Mouse (Mus musculus) stomach, embryonic 14.5 days (tissue): Measurements from ENCODE around the gene Ehd4. TPM values are rescaled to one million over a fixed set of nuclear protein-coding genes. Genes with fewer than 3 reads are reported as not detected.

Experiments
- ATAC-seq: fragments of 200-750 bp; cut with Nextera tagmentation; 2 replicates; pipeline ENCODE4 v1.8.0; 2017; ENCODE audit warnings: low read depth, moderate TSS enrichment; ENCODE audit not compliant: insufficient number of reproducible peaks, insufficient read depth, low FRiP score
- H3K27ac ChIP-seq: fragments of 300-500 bp; sonication (generic); 2 replicates; pipeline ENCODE4 v1.5.1; 2014; ENCODE audit warnings: mild to moderate bottlenecking, low read length, moderate library complexity, mixed read lengths
- H3K27me3 ChIP-seq: fragments of 300-500 bp; sonication (generic); 2 replicates; pipeline ENCODE4 v1.6.1; 2014; ENCODE audit warnings: low read length, control low read depth, mixed read lengths; ENCODE audit not compliant: control insufficient read depth, insufficient read depth
- H3K36me3 ChIP-seq: fragments of 300-500 bp; sonication (generic); 2 replicates; pipeline ENCODE4 v1.6.1; 2014; ENCODE audit warnings: mild to moderate bottlenecking, control low read depth, low read length, moderate library complexity, mixed read lengths; ENCODE audit not compliant: control insufficient read depth, insufficient read depth
- H3K4me1 ChIP-seq: fragments of 300-500 bp; sonication (generic); 2 replicates; pipeline ENCODE4 v1.6.1; 2014; ENCODE audit warnings: low read length, control low read depth, mixed read lengths; ENCODE audit not compliant: control insufficient read depth, insufficient read depth
- H3K4me2 ChIP-seq: fragments of 300-500 bp; sonication (generic); replicated peaks from 2 replicates; pipeline ENCODE4 v1.6.1; 2014; ENCODE audit warnings: low read depth, low read length, control low read depth
- H3K4me3 ChIP-seq: fragments of 300-500 bp; sonication (generic); 2 replicates; pipeline ENCODE4 v1.5.1; 2014; ENCODE audit warnings: low read depth, low read length, control low read depth
- H3K9ac ChIP-seq: fragments of 300-500 bp; sonication (generic); replicated peaks from 2 replicates; pipeline ENCODE4 v1.6.1; 2014; ENCODE audit warnings: low read depth, mild to moderate bottlenecking, control low read depth, low read length, moderate library complexity, mixed read lengths
- H3K9me3 ChIP-seq: fragments of 300-500 bp; sonication (generic); 2 replicates; pipeline ENCODE4 v1.6.1; 2016; ENCODE audit warnings: low read depth, low read length, control low read depth; ENCODE audit not compliant: control insufficient read depth
- WGBS: fragments of 180-500 bp; shearing (Covaris S2); extraction: QIAGEN DNeasy Blood & Tissue Kit; methylation state at CpG from one replicate; pipeline ENCODE4 v1.1.7; 2014; 5-methylcytosine and 5-hydroxymethylcytosine counted together
- polyA plus RNA-seq: library from polyadenylated mRNA; unstranded; fragments of >200 nt; fragmentation: Nextera tagmentation; extraction: Ambion mirVana; gene quantifications from 2 replicates; pipeline ENCODE4 v1.2.1, GENCODE M21; 2014

Ehd4 gene
- polyA plus RNA-seq, 1 experiment from 2014 or later = 32.8 TPM

GRCm38 (mm10) chr2:120150571-120150970 lies 3.8 kb downstream of the Ehd4 start:
- Histone ChIP-seq H3K27ac (no peak overlapping the region), H3K27me3 (no peaks in the 10 kb centered on the region), H3K36me3 (no peaks in the 10 kb centered on the region), H3K4me1 (no peaks in the 10 kb centered on the region), H3K4me2 (no peak overlapping the region), H3K4me3 (no peak overlapping the region), H3K9ac (no peak overlapping the region), H3K9me3 (no peaks in the 10 kb centered on the region)
- ATAC-seq = no peak
- 73% methylated on average over 3 of the region's 3 CpGs for WGBS

GRCm38 (mm10) chr2:120149634-120150033 lies 4.8 kb downstream of the Ehd4 start:
- Histone ChIP-seq H3K9ac (no peak overlapping the region), H3K27ac (no peak overlapping the region), H3K27me3 (no peaks in the 10 kb centered on the region), H3K4me3 (no peak overlapping the region), H3K36me3 (no peaks in the 10 kb centered on the region), H3K9me3 (no peaks in the 10 kb centered on the region), H3K4me1 (no peaks in the 10 kb centered on the region), H3K4me2 (no peak overlapping the region)
- ATAC-seq = no peak
- 86% methylated on average over 7 of the region's 7 CpGs for WGBS

- no peaks in the 10 kb centered on the region for H3K4me1 ChIP-seq
- H3K9me3 ChIP-seq = no peaks in the 10 kb centered on the region
- no peak overlapping the region for H3K27ac ChIP-seq
- no peak overlapping the region for H3K4me3 ChIP-seq
- H3K9ac ChIP-seq = no peak overlapping the region
- WGBS = 55% methylated on average over 3 of the region's 3 CpGs
- H3K27me3 ChIP-seq = no peaks in the 10 kb centered on the region
- no peak overlapping the region for H3K4me2 ChIP-seq
- ATAC-seq = no peak
- no peaks in the 10 kb centered on the region for H3K36me3 ChIP-seq
Measured at GRCm38 (mm10) chr2:120147999-120148398, 6.4 kb downstream of the Ehd4 start.

- H3K36me3 ChIP-seq = no peaks in the 10 kb centered on the region
- H3K9me3 ChIP-seq = no peaks in the 10 kb centered on the region
- WGBS = 35% methylated on average over 2 of the region's 2 CpGs
- no peak for ATAC-seq
- no peak overlapping the region for H3K9ac ChIP-seq
- H3K4me3 ChIP-seq = no peak overlapping the region
- H3K4me2 ChIP-seq = no peak overlapping the region
- H3K27ac ChIP-seq = no peak overlapping the region
- H3K4me1 ChIP-seq = no peaks in the 10 kb centered on the region
- H3K27me3 ChIP-seq = no peaks in the 10 kb centered on the region
Measured at GRCm38 (mm10) chr2:120147364-120147763, 7.0 kb downstream of the Ehd4 start.

- no peaks in the 10 kb centered on the region for H3K4me1 ChIP-seq
- no peak overlapping the region for H3K9ac ChIP-seq
- no peak overlapping the region for H3K4me3 ChIP-seq
- no peaks in the 10 kb centered on the region for H3K27me3 ChIP-seq
- H3K27ac ChIP-seq = no peak overlapping the region
- WGBS = 73% methylated on average over 2 of the region's 2 CpGs
- ATAC-seq = no peak
- H3K36me3 ChIP-seq = no peaks in the 10 kb centered on the region
- no peaks in the 10 kb centered on the region for H3K9me3 ChIP-seq
- H3K4me2 ChIP-seq = no peak overlapping the region
Measured at GRCm38 (mm10) chr2:120146543-120146942, 7.9 kb downstream of the Ehd4 start.

GRCm38 (mm10) chr2:120144390-120144789 lies 10.0 kb downstream of the Ehd4 start:
- WGBS = 87% methylated on average over 4 of the region's 4 CpGs
- H3K36me3 ChIP-seq = no peaks in the 10 kb centered on the region
- no peak for ATAC-seq

GRCm38 (mm10) chr2:120142336-120142735 lies 12.1 kb downstream of the Ehd4 start:
- WGBS = 75% methylated on average over 5 of the region's 5 CpGs
- no peak overlapping the region for H3K9ac ChIP-seq
- H3K9me3 ChIP-seq = no peaks in the 10 kb centered on the region
- no peaks in the 10 kb centered on the region for H3K4me1 ChIP-seq
- ATAC-seq = no peak
- no peaks in the 10 kb centered on the region for H3K27me3 ChIP-seq
- H3K27ac ChIP-seq = no peak overlapping the region
- no peak overlapping the region for H3K4me2 ChIP-seq
- no peak overlapping the region for H3K4me3 ChIP-seq
- H3K36me3 ChIP-seq = no peaks in the 10 kb centered on the region

More at GRCm38 (mm10) chr2:120144390-120144789, 10.0 kb downstream of the Ehd4 start:
- Histone ChIP-seq H3K4me1 (no peaks in the 10 kb centered on the region), H3K9ac (no peak overlapping the region), H3K4me3 (no peak overlapping the region), H3K4me2 (no peak overlapping the region), H3K27ac (no peak overlapping the region), H3K9me3 (no peaks in the 10 kb centered on the region), H3K27me3 (no peaks in the 10 kb centered on the region)

- Histone ChIP-seq H3K27ac (no peak overlapping the region), H3K9me3 (no peaks in the 10 kb centered on the region), H3K4me2 (no peak overlapping the region), H3K27me3 (no peaks in the 10 kb centered on the region), H3K4me3 (no peak overlapping the region), H3K36me3 (no peaks in the 10 kb centered on the region), H3K4me1 (no peaks in the 10 kb centered on the region), H3K9ac (no peak overlapping the region)
- no peak for ATAC-seq
- WGBS = 80% methylated on average over 1 of the region's 1 CpGs
Measured at GRCm38 (mm10) chr2:120141671-120142070, 12.7 kb downstream of the Ehd4 start.

- Histone ChIP-seq H3K9ac (no peak overlapping the region), H3K27ac (no peak overlapping the region), H3K9me3 (no peaks in the 10 kb centered on the region), H3K4me2 (no peak overlapping the region), H3K4me3 (no peak overlapping the region), H3K36me3 (no peaks in the 10 kb centered on the region), H3K4me1 (no peaks in the 10 kb centered on the region), H3K27me3 (no peaks in the 10 kb centered on the region)
- WGBS = 83% methylated on average over 5 of the region's 5 CpGs
- ATAC-seq = no peak
Measured at GRCm38 (mm10) chr2:120140326-120140725, 14.1 kb downstream of the Ehd4 start.
